Mouse (Mus musculus) A20 (cell line): ENCODE measurements around the gene Jarid2.
A peak's percentile ranks its signal among the peaks of the same experiment; 100 is the strongest.
"Not testable (repeated sequence)": the region's sequence is repeated elsewhere in the genome, so short reads cannot be mapped to it uniquely, and the experiment has no call there.

Source experiments
- DNase-seq: peaks from one replicate; pipeline ENCODE4 v3.0.0-alpha.2; 2011; ENCODE audit warnings: low read depth, low spot score

Gene Jarid2

GRCm38 (mm10) chr13:44729424-44729971 lies at the start of gene Jarid2:
Gene Jarid2 (plus strand): TSS chr13:44729474.
- DNase-seq: no peak

- DNase-seq: no peak
Measured at GRCm38 (mm10) chr13:44681051-44681450, 48.2 kb upstream of the Jarid2 start.

- no peak for DNase-seq
Measured at GRCm38 (mm10) chr13:44688140-44688539, 41.1 kb upstream of the Jarid2 start.

- DNase-seq: no peak
Measured at GRCm38 (mm10) chr13:44697628-44698027, 31.6 kb upstream of the Jarid2 start.

GRCm38 (mm10) chr13:44704036-44704801 lies 25.1 kb upstream of the Jarid2 start:
- DNase-seq: no peak

GRCm38 (mm10) chr13:44705031-44705742 lies 24.1 kb upstream of the Jarid2 start:
- no peak for DNase-seq

GRCm38 (mm10) chr13:44705743-44706044 lies 23.6 kb upstream of the Jarid2 start:
- DNase-seq: no peak

GRCm38 (mm10) chr13:44706206-44706915 lies 22.9 kb upstream of the Jarid2 start:
- no peak for DNase-seq

- no peak for DNase-seq
Measured at GRCm38 (mm10) chr13:44707176-44707575, 22.1 kb upstream of the Jarid2 start.

- DNase-seq: no peak
Measured at GRCm38 (mm10) chr13:44708336-44709017, 20.8 kb upstream of the Jarid2 start.

- no peak for DNase-seq
Measured at GRCm38 (mm10) chr13:44709747-44710480, 19.4 kb upstream of the Jarid2 start.

GRCm38 (mm10) chr13:44711062-44711461 lies 18.2 kb upstream of the Jarid2 start:
- no peak for DNase-seq

GRCm38 (mm10) chr13:44711882-44712281 lies 17.4 kb upstream of the Jarid2 start:
- DNase-seq: no peak

GRCm38 (mm10) chr13:44715187-44715885 lies 13.9 kb upstream of the Jarid2 start:
- DNase-seq: no peak

- no peak for DNase-seq
Measured at GRCm38 (mm10) chr13:44717838-44718237, 11.4 kb upstream of the Jarid2 start.

- DNase-seq: not testable (repeated sequence)
Measured at GRCm38 (mm10) chr13:44718465-44718864, 10.8 kb upstream of the Jarid2 start.

- peak; percentile 79 for DNase-seq
Measured at GRCm38 (mm10) chr13:44720094-44720493, 9.2 kb upstream of the Jarid2 start.

- DNase-seq: peak; percentile 19
Measured at GRCm38 (mm10) chr13:44721891-44722547, 7.3 kb upstream of the Jarid2 start.

GRCm38 (mm10) chr13:44723522-44723921 lies 5.8 kb upstream of the Jarid2 start:
- DNase-seq: not testable (repeated sequence)
